Mouse (Mus musculus) neural tube, embryonic 12.5 days (tissue): ENCODE data around the gene Foxp1. TPM values are rescaled to one million over a fixed set of nuclear protein-coding genes. Genes with fewer than 3 reads are reported as not detected.

Experiments
- ATAC-seq: fragments of 200-750 bp; cut with Nextera tagmentation; 2 replicates; pipeline ENCODE4 v1.8.0; 2017; ENCODE audit warnings: low read depth, mild to moderate bottlenecking, moderate TSS enrichment, moderate library complexity; ENCODE audit not compliant: low FRiP score
- H3K27ac ChIP-seq: fragments of 300-500 bp; sonication (generic); 2 replicates; pipeline ENCODE4 v1.5.1; 2016
- H3K27me3 ChIP-seq: fragments of 300-500 bp; sonication (generic); replicated peaks from 2 replicates; pipeline ENCODE4 v1.6.1; 2016; ENCODE audit warnings: mild to moderate bottlenecking
- H3K36me3 ChIP-seq: fragments of 300-500 bp; sonication (generic); 2 replicates; pipeline ENCODE4 v1.6.1; 2016; ENCODE audit warnings: mild to moderate bottlenecking
- H3K4me1 ChIP-seq: fragments of 300-500 bp; sonication (generic); 2 replicates; pipeline ENCODE4 v1.6.1; 2016
- H3K4me2 ChIP-seq: fragments of 300-500 bp; sonication (generic); replicated peaks from 2 replicates; pipeline ENCODE4 v1.6.1; 2016; ENCODE audit warnings: mild to moderate bottlenecking
- H3K4me3 ChIP-seq: fragments of 300-500 bp; sonication (generic); 2 replicates; pipeline ENCODE4 v1.5.1; 2016
- H3K9ac ChIP-seq: fragments of 300-500 bp; sonication (generic); 2 replicates; pipeline ENCODE4 v1.6.1; 2016; ENCODE audit warnings: mild to moderate bottlenecking
- H3K9me3 ChIP-seq: fragments of 300-500 bp; sonication (generic); 2 replicates; pipeline ENCODE4 v1.6.1; 2016; ENCODE audit warnings: mild to moderate bottlenecking
- WGBS: fragments of 180-500 bp; shearing (Covaris S2); methylation state at CpG from one replicate; pipeline ENCODE4 v1.1.7; 2016; 5-methylcytosine and 5-hydroxymethylcytosine counted together
- polyA plus RNA-seq: library from polyadenylated mRNA; unstranded; fragments of >200 nt; fragmentation: Nextera tagmentation; extraction: Ambion mirVana; gene quantifications from 2 replicates; pipeline ENCODE4 v1.2.1, GENCODE M21; 2016

Gene Foxp1
- polyA plus RNA-seq, 1 experiment from 2014 or later = 91.8 TPM

DNA sequence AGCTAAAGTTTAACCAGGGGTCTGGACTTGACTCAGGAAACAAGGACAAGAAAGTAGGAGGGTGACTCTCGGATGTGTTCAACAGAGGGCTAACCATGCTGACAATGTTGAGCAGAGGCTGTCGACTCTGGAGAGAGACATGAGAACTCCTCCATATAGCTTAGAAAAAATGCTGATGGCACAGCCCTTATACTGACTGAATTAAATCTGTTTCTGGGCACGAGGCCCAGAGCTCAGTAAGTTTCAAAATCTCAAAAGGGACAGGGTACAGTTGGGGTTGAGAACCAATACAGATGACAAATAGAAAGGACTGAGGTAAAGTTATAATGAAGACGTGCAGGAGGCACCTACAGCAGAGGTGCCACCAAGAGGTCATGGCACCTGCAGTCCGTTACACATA, 241.9 kb downstream of the Foxp1 start:
- no peak overlapping the region for H3K4me3 ChIP-seq
- no peak for ATAC-seq
- H3K9ac ChIP-seq = no peak overlapping the region
- WGBS = 87% methylated on average over 5 of the region's 5 CpGs
- no peaks in the 10 kb centered on the region for H3K36me3 ChIP-seq
- no peaks in the 10 kb centered on the region; the same call in 1 of the 2 replicates for H3K27me3 ChIP-seq
- H3K9me3 ChIP-seq = no peaks in the 10 kb centered on the region
- H3K4me1 ChIP-seq = peaks cover 11% of the 10 kb centered on the region; the same call in 1 of the 2 replicates
- no peak overlapping the region for H3K27ac ChIP-seq
- no peak overlapping the region for H3K4me2 ChIP-seq

- WGBS = 84% methylated on average over 1 of the region's 1 CpGs
- Histone ChIP-seq H3K4me2 (no peak overlapping the region), H3K4me3 (no peak overlapping the region), H3K27me3 (no peaks in the 10 kb centered on the region), H3K9me3 (no peaks in the 10 kb centered on the region), H3K4me1 (0 out of 2 replicates have a peak, but pooled peaks cover 6% of the 10 kb centered on the region), H3K27ac (no peak overlapping the region), H3K36me3 (no peaks in the 10 kb centered on the region), H3K9ac (no peak overlapping the region)
- ATAC-seq = no peak
Measured at GRCm38 (mm10) chr6:99277251-99277650, 245.3 kb downstream of the Foxp1 start.

- H3K4me3 ChIP-seq = no peak overlapping the region
- H3K9ac ChIP-seq = no peak overlapping the region
- H3K27ac ChIP-seq = no peak overlapping the region
- 0 out of 2 replicates have a peak, but pooled peaks cover 6% of the 10 kb centered on the region for H3K4me1 ChIP-seq
- ATAC-seq = no peak
- H3K4me2 ChIP-seq = no peak overlapping the region
- no peaks in the 10 kb centered on the region for H3K27me3 ChIP-seq
- no peaks in the 10 kb centered on the region for H3K9me3 ChIP-seq
- WGBS = 29% methylated on average over 7 of the region's 7 CpGs
- no peaks in the 10 kb centered on the region for H3K36me3 ChIP-seq
Measured at GRCm38 (mm10) chr6:99276297-99276653, 246.2 kb downstream of the Foxp1 start.

DNA sequence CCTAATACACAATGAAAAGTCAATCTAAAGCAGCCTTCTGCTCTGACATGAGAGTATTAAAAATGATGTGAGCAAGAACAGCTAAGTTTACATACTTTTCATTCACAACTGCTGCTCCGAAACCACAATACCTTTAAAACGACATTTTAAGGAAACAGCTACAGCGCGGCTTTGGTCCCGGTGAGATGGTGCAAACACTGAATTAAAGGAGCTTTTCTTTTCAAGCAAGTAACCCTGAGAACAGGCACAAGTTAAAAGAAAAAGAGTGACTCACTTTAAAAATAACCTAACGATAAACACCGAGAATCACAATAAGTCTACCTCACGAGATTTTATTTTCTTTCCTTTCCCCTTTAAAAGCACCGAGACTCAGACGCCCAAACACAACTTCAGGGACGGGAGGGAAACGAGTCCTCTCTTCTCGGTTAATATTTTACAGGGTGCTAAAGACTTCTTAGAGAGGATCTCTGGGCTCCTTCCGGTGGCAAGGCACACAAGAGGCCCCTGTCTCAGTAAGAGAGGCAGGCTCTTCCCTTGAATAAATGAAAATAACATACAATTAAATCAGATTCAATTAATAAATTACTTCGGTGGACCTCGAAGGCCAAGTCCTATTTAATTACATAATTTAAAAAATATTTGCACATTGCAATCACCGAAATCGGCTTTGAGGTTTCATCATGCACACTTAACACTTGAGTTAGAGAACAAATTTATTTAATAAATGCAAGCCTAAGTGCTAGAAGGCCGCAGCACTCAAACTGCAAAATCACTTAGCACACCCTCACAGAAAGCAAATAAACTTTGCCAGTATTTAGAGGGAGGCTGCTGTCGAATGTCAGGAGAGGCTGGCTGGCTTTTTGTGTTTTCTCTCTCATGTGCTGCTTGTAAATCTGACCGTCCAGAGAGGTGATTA, 246.9 kb downstream of the Foxp1 start:
- WGBS = 40% methylated on average over 21 of the region's 21 CpGs
- Histone ChIP-seq H3K36me3 (no peaks in the 10 kb centered on the region), H3K27ac (no peak overlapping the region), H3K9ac (no peak overlapping the region), H3K4me3 (no peak overlapping the region), H3K4me2 (no peak overlapping the region), H3K27me3 (no peaks in the 10 kb centered on the region), H3K9me3 (no peaks in the 10 kb centered on the region), H3K4me1 (0 out of 2 replicates have a peak, but pooled peaks cover 6% of the 10 kb centered on the region)
- no peak for ATAC-seq

GRCm38 (mm10) chr6:99274667-99275066, 247.9 kb downstream of the Foxp1 start:
- Histone ChIP-seq H3K9me3 (no peaks in the 10 kb centered on the region), H3K4me3 (no peak overlapping the region)
- ATAC-seq = no peak

DNA sequence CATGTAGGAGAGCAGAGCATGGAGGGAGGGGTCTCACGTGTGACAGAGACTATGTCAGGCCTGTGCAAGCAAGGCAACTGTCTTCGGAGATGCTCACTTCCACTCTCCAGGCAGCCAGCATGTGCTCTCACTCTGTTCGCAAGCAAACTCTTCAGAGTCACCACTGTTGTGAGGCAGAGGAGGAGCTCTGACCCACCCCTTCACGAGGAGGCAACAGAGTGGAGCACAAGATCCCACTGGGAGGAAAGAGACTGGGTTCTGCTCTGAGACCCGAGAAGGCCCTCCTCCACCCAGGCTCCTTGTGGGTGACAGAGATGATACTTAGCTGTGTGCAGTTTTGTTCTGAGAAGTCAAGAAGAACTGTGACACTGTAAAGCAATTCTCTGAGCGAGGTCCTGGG, 248.3 kb downstream of the Foxp1 start:
- H3K36me3 ChIP-seq = no peaks in the 10 kb centered on the region
- no peak overlapping the region for H3K4me2 ChIP-seq
- ATAC-seq = no peak
- 84% methylated on average over 6 of the region's 6 CpGs for WGBS
- H3K9me3 ChIP-seq = no peaks in the 10 kb centered on the region
- no peaks in the 10 kb centered on the region for H3K27me3 ChIP-seq
- H3K27ac ChIP-seq = no peak overlapping the region
- H3K9ac ChIP-seq = no peak overlapping the region
- H3K4me1 ChIP-seq = 0 out of 2 replicates have a peak, but pooled peaks cover 6% of the 10 kb centered on the region
- no peak overlapping the region for H3K4me3 ChIP-seq

More at GRCm38 (mm10) chr6:99274667-99275066, 247.9 kb downstream of the Foxp1 start:
- H3K36me3 ChIP-seq = no peaks in the 10 kb centered on the region
- H3K4me1 ChIP-seq = 0 out of 2 replicates have a peak, but pooled peaks cover 6% of the 10 kb centered on the region
- WGBS = 91% methylated on average over 5 of the region's 5 CpGs
- H3K27me3 ChIP-seq = no peaks in the 10 kb centered on the region
- no peak overlapping the region for H3K9ac ChIP-seq
- H3K27ac ChIP-seq = no peak overlapping the region
- no peak overlapping the region for H3K4me2 ChIP-seq

GRCm38 (mm10) chr6:99273177-99273576, 249.3 kb downstream of the Foxp1 start:
- Histone ChIP-seq H3K36me3 (no peaks in the 10 kb centered on the region), H3K4me3 (no peak overlapping the region), H3K9ac (no peak overlapping the region), H3K4me2 (no peak overlapping the region), H3K27ac (no peak overlapping the region), H3K9me3 (no peaks in the 10 kb centered on the region), H3K27me3 (no peaks in the 10 kb centered on the region), H3K4me1 (0 out of 2 replicates have a peak, but pooled peaks cover 11% of the 10 kb centered on the region)
- WGBS = 82% methylated on average over 5 of the region's 5 CpGs
- no peak for ATAC-seq

GRCm38 (mm10) chr6:99272174-99272573, 250.3 kb downstream of the Foxp1 start:
- H3K9me3 ChIP-seq = no peaks in the 10 kb centered on the region
- 0 out of 2 replicates have a peak, but pooled peaks cover 14% of the 10 kb centered on the region for H3K4me1 ChIP-seq
- no peaks in the 10 kb centered on the region for H3K27me3 ChIP-seq
- WGBS = 91% methylated on average over 3 of the region's 3 CpGs
- H3K27ac ChIP-seq = no peak overlapping the region
- H3K4me3 ChIP-seq = no peak overlapping the region
- H3K36me3 ChIP-seq = no peaks in the 10 kb centered on the region
- ATAC-seq = no peak
- no peak overlapping the region for H3K9ac ChIP-seq
- H3K4me2 ChIP-seq = no peak overlapping the region

DNA sequence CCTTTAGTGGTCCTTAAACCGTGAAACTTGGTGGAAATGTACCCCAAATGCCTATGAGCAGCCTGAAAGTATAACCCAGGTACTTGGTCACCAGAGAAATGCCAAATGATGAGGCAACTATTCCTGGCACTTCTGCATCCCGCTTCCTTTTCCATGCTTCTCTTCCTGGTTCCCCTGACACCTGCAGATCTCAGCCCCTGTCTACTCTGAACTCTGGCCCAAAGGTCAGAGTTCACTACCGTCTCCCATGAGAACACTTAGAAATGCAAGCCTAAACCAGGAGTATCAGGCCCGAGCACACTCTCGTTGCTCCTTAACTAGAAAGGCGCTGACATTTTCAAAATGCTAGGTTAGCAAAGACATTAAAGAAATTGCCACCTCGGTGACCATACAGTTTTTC, 250.8 kb downstream of the Foxp1 start:
- H3K4me1 ChIP-seq = peaks cover 14% of the 10 kb centered on the region; the same call in 1 of the 2 replicates
- no peak overlapping the region for H3K4me3 ChIP-seq
- no peaks in the 10 kb centered on the region for H3K27me3 ChIP-seq
- no peak overlapping the region for H3K9ac ChIP-seq
- no peak for ATAC-seq
- no peak overlapping the region for H3K4me2 ChIP-seq
- no peaks in the 10 kb centered on the region for H3K9me3 ChIP-seq
- WGBS = 83% methylated on average over 7 of the region's 7 CpGs
- no peak overlapping the region for H3K27ac ChIP-seq
- H3K36me3 ChIP-seq = no peaks in the 10 kb centered on the region

- 74% methylated on average over 6 of the region's 6 CpGs for WGBS
- no peak for ATAC-seq
- no peak overlapping the region for H3K9ac ChIP-seq
- no peaks in the 10 kb centered on the region for H3K36me3 ChIP-seq
- H3K27me3 ChIP-seq = no peaks in the 10 kb centered on the region
- H3K4me2 ChIP-seq = no peak overlapping the region
- no peak overlapping the region for H3K4me3 ChIP-seq
- H3K9me3 ChIP-seq = no peaks in the 10 kb centered on the region
- H3K27ac ChIP-seq = no peak overlapping the region
- H3K4me1 ChIP-seq = peaks cover 24% of the 10 kb centered on the region
Measured at GRCm38 (mm10) chr6:99269921-99270320, 252.6 kb downstream of the Foxp1 start.

GRCm38 (mm10) chr6:99268171-99269061, 254.1 kb downstream of the Foxp1 start:
- no peak overlapping the region for H3K27ac ChIP-seq
- H3K9me3 ChIP-seq = no peaks in the 10 kb centered on the region
- no peak for ATAC-seq
- no peak overlapping the region for H3K9ac ChIP-seq
- H3K4me3 ChIP-seq = no peak overlapping the region
- H3K4me1 ChIP-seq = peaks cover 37% of the 10 kb centered on the region
- 51% methylated on average over 20 of the region's 20 CpGs for WGBS
- H3K27me3 ChIP-seq = peaks cover 5% of the 10 kb centered on the region; the same call in 1 of the 2 replicates
- H3K4me2 ChIP-seq = no peak overlapping the region
- H3K36me3 ChIP-seq = no peaks in the 10 kb centered on the region
